Mouse (Mus musculus) right cerebral cortex, adult 2 months (tissue): ENCODE measurements at regions not wholly inside any gene's neighbourhood (a gene's known extent, or its start where the extent isn't known, plus 50 kb on each side); places are given as distances from the start of the nearest gene placed in this dataset.

Source experiments
- DNase-seq, 2 experiments: peaks; one replicate each; pipeline ENCODE4 v3.0.0; 2021 to 2022; ENCODE audit warnings: low spot score in 2 of 2

DNA sequence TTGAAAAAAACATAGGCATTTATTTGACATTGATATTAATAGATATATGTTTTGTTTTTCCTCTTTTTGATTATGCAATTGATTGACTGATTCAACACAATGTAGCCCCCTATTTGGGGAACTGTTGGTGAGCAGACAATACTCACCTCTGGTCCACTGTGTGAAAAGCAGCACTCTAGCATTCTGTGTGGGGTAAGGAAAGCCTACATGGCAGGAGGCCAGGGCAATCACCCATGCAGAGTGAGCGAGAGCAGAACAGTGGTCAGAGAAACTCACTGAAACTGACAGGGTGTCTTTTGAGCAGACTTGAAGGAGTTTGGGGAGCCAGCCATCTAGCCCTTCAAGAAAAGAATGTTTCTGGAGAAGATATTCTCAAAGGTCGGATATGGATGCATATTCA lies 73.2 kb upstream of the Azi2 start:
- DNase-seq = no peak

- DNase-seq = peak; percentile 48
Measured at GRCm38 (mm10) chr9:117966326-117966989, 73.8 kb upstream of the Azi2 start.

GRCm38 (mm10) chr9:117962088-117963030 lies 77.9 kb upstream of the Azi2 start:
- no peak for DNase-seq

- no peak for DNase-seq
Measured at GRCm38 (mm10) chr9:117959845-117960244, 80.5 kb upstream of the Azi2 start.

- DNase-seq = no peak
Measured at GRCm38 (mm10) chr9:117957195-117957594, 83.1 kb upstream of the Azi2 start.

- DNase-seq = no peak
Measured at GRCm38 (mm10) chr9:117956691-117957090, 83.6 kb upstream of the Azi2 start.

- DNase-seq = no peak
Measured at GRCm38 (mm10) chr9:117927466-117927847, 112.8 kb upstream of the Azi2 start.

GRCm38 (mm10) chr9:117926700-117927465 lies 113.4 kb upstream of the Azi2 start:
- peak; percentile 16 to 21 for DNase-seq

DNA sequence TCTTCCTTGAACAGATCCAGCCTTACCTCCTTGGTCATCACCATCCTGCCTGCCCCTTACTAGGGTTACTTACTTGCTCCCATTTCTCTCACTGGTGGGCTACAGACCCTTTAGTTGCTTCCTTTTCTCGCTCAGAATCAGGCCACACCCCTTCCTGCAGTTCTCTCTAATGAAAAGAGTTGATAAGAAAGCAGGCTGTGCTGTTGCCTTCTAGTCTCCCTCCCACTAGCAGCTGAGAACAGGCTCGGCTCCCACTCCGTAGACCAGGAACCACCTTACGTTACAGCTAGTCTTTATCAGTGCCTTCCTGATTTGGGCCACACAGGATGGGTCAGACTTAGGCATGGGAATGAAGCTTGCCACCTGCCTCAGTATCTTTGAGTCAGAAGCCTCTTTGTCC lies 117.3 kb upstream of the Azi2 start:
- DNase-seq = no peak

GRCm38 (mm10) chr9:117907895-117908424 lies 132.3 kb upstream of the Azi2 start:
- no peak for DNase-seq

- no peak for DNase-seq
Measured at GRCm38 (mm10) chr9:117905045-117905747, 135.1 kb upstream of the Azi2 start.

- no peak for DNase-seq
Measured at GRCm38 (mm10) chr9:117904621-117905020, 135.7 kb upstream of the Azi2 start.

- peak; percentile 54 to 59 for DNase-seq
Measured at GRCm38 (mm10) chr9:117903025-117903424, 137.3 kb upstream of the Azi2 start.

- DNase-seq = no peak
Measured at GRCm38 (mm10) chr9:117902239-117902939, 137.9 kb upstream of the Azi2 start.

GRCm38 (mm10) chr9:117900631-117901030 lies 139.7 kb upstream of the Azi2 start:
- DNase-seq = no peak

DNA sequence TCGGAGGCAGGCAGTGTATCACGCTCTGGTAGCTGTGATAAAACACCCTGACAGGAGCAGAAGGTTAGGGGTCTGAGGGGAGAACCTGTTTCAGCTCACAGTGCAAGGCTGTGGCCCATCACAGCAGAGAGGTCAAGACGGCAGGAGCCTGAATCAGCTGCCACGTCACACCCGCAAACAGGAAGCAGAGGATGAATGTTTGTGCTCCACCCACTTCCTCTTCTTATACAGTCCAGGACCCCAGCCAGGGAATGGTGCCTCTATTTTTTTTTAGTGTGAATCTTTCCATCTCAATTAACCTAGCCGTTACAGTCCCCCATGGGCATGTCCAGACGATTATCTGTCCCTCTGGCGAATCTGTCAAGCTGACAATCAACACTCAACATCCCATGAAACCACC lies 143.8 kb upstream of the Azi2 start:
- DNase-seq = no peak

DNA sequence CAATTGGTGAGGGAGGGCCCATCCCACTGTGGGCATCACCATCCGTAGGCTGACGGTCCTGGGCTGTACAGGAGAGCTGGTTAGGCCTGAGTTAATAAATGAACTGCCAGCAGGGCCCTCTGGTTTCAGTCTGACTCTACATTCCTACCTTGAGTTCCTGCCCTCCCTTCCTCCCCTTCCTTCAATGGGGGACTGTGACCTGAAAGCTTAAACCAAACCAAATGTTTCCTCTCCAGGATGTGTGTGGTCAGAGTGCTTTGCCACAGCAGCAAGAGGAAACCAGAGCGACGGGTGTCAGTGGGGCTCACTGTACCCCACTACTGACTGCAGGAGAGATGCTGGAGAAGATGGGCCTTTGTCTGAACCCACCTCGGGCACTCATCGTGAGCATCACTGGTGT lies 147.7 kb upstream of the Azi2 start:
- DNase-seq = no peak

- DNase-seq = no peak
Measured at GRCm38 (mm10) chr9:117873172-117873571, 167.1 kb upstream of the Azi2 start.

DNA sequence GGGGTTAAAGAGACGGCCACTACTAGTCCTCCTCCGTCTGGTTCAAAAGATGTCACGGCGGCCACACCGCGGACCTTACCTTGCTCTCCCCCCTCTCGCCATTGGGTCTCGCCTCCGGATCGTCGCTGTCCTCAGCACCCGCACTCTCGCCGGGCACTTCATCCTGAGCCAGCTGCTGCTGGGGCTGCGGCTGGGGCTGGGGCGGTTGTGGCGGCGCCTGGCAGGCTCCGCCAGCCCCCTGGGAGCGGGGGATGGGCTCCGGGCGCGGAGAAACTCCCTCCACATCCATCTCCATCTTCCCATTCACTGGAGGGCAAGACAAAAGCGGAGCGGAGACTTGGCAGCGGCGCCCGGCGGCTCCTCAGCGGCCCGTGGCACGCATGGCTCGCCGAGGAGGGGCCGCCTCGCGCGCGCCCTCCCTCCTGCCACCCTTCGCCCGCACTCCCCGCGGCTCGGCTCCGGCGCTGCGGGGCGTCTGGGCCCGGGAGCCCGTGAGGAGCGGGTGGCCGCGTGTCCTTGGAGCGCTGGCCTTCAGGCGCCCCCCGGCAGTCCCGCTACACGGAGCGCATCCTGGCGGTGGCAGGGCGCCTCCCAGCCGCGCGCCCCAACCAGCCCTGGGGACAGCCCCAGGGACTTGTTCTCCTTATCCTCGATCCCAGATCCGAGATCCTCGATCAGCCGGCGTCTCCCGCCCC lies 167.8 kb upstream of the Azi2 start:
- DNase-seq = peak; percentile 22 to 38

DNA sequence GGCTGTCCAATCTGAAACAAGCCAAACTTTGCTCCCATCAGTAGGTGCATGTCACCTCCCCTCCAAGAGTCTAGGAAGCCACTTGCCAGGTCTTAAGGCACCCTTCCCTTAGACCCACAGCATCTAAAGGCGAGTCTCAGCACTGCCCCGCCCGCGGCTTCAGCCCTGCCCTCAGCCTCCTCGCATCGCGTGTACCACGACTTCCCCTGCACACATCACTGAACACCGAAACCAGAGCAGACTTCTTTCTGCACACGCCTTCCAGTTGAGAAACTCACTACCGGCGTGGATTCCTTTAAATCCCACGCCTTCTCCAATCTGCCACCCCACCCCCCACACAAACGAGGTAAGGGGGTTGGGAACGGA lies 168.3 kb upstream of the Azi2 start:
- peak; percentile 21 to 31 for DNase-seq
